Mouse (Mus musculus) kidney, adult 2 months (tissue): ENCODE measurements around the gene Adcy7. TPM values are rescaled to one million over a fixed set of nuclear protein-coding genes. Genes with fewer than 3 reads are reported as not detected.

Experiments
- DNase-seq: peaks from one replicate; pipeline ENCODE4 v3.0.0; 2021
- H3K27ac ChIP-seq: fragments of 200-500 bp; 2 replicates; pipeline ENCODE4 v1.5.1; 2012; ENCODE audit warnings: low read depth, low read length, control low read depth, inconsistent platforms; ENCODE audit not compliant: insufficient read depth
- H3K27me3 ChIP-seq: fragments of 200-500 bp; replicated peaks from 2 replicates; pipeline ENCODE4 v1.6.1; 2012; ENCODE audit warnings: mild to moderate bottlenecking, moderate library complexity, low read length, inconsistent platforms; ENCODE audit not compliant: control insufficient read depth, insufficient read depth
- H3K36me3 ChIP-seq: fragments of 200-500 bp; 2 replicates; pipeline ENCODE4 v1.6.1; 2012; ENCODE audit warnings: mild to moderate bottlenecking, moderate library complexity, low read length, inconsistent platforms; ENCODE audit not compliant: control insufficient read depth, insufficient read depth
- H3K4me1 ChIP-seq: fragments of 200-500 bp; 2 replicates; pipeline ENCODE4 v1.6.1; 2011; ENCODE audit warnings: low read length; ENCODE audit not compliant: control insufficient read depth, insufficient read depth
- H3K4me3 ChIP-seq: fragments of 200-500 bp; 2 replicates; pipeline ENCODE4 v1.5.1; 2011; ENCODE audit warnings: mild to moderate bottlenecking, low read depth, low read length, control low read depth; ENCODE audit not compliant: insufficient read depth
- CTCF ChIP-seq: fragments of 200-500 bp; conservative IDR thresholded peaks from 2 replicates; pipeline ENCODE4 v1.5.1; 2011; ENCODE audit warnings: low read depth, mild to moderate bottlenecking, control low read depth, low read length, moderate library complexity, mixed read lengths; ENCODE audit not compliant: insufficient read depth, insufficient read length
- POLR2A ChIP-seq: fragments of 200-500 bp; IDR thresholded peaks from one replicate; pipeline ENCODE4 v1.6.1; 2011; ENCODE audit warnings: low read depth, low read length, control low read depth
- WGBS: fragments of 180-500 bp; shearing (Covaris S2); methylation state at CpG from one replicate; pipeline ENCODE4 v1.1.7; 2018; 5-methylcytosine and 5-hydroxymethylcytosine counted together
- polyA plus RNA-seq: library from polyadenylated mRNA; depleted of rRNA; stranded (reverse); fragments of >200 nt; gene quantifications from 2 replicates; pipeline ENCODE4 v1.2.3, GENCODE M21; 2012

Adcy7 gene
- polyA plus RNA-seq, 1 experiment: 4.8 TPM

DNA sequence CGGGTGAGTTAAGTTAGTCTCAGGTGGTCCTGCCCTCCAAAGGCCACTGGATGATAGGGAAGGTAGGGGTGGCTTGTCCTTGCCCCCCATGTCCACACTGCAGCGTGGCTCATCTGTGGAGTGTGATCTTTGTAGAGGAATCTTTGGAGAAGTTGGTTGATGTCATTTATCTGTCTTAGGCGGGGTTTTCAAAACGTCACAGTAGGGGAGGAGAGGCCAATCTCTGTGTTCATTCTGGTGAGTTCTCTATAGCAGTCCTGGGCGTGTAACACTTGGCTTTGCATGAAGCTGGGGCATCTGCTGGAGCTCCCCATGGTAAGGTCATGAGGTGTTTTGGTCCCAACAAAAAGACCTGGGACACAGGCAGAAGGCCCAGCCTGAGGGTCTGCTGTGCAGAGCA, 1.9 kb downstream of the Adcy7 start:
- H3K4me1 ChIP-seq: no peaks in the 10 kb centered on the region
- no peaks in the 10 kb centered on the region for H3K27me3 ChIP-seq
- no peak for TF ChIP-seq POLR2A
- no peak for TF ChIP-seq CTCF
- 94% methylated on average over 5 of the region's 5 CpGs for WGBS
- no peak overlapping the region for H3K4me3 ChIP-seq
- no peak overlapping the region for H3K27ac ChIP-seq
- no peak for DNase-seq
- H3K36me3 ChIP-seq: no peaks in the 10 kb centered on the region

DNA sequence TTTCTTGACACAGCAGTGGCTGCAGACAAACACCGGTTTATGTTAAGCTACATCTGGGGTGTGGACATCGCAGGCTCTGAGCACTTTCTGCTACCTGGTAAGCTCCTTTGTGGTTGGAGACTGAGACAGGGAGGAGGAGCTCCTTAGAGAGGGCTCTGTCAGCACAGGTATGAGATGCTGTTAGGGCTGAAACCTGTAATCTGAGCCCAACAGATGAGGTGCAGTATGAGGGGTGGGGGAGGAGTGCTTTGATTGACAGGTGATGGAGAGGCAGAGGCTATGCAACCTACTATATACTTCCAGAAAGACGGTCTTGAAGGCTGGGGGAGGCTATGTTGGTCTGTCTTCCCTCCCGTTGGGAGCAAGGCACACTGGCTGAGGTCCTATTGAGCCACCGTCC, 7.0 kb downstream of the Adcy7 start:
- Histone ChIP-seq H3K27ac (no peak overlapping the region), H3K27me3 (no peaks in the 10 kb centered on the region), H3K36me3 (no peaks in the 10 kb centered on the region), H3K4me1 (no peaks in the 10 kb centered on the region), H3K4me3 (no peak overlapping the region)
- DNase-seq: no peak
- WGBS: 54% methylated on average over 5 of the region's 5 CpGs
- TF ChIP-seq POLR2A (no peak), CTCF (no peak)

DNA sequence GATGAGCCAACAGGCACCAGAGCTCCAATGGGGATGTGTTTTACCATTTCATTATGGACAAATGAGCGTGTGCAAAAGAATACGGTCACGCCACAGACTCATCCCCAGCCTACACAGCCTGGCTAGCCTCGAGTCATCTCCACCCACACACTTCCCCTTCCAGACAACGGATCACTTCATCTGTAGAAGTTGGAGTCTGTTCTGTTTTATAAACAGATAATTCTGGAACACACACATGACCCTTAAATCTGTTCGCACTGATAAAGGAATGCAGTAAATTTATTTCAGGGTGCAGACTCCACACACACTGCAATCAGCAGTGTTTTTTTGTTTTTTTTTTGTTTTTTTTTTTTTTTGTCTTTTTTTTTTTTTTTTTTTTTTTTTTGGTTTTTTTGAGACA, 7.5 kb downstream of the Adcy7 start:
- Histone ChIP-seq H3K4me1 (no peaks in the 10 kb centered on the region), H3K4me3 (no peak overlapping the region), H3K36me3 (no peaks in the 10 kb centered on the region), H3K27me3 (no peaks in the 10 kb centered on the region), H3K27ac (no peak overlapping the region)
- no peak for DNase-seq
- TF ChIP-seq CTCF (no peak), POLR2A (no peak)
- WGBS: 64% methylated on average over 6 of the region's 6 CpGs

DNA sequence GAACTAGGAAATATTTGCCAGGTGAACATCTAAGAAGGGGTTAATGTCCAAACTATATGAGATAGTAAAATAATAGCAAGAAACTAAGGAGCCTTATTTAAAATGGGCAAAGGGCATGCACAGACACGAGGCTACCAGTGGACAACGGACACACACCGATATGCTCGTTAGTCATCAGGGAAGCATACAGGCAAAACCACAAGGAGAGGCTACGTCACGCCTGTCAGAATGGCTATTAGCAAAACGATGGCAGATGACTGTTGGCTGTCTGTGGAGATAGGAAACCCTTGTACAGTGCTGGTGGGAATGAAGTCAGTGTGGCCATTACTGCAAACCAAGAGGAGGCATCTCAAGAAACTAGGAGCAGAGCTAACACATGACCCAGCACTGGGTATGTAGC, 8.7 kb downstream of the Adcy7 start:
- no peak for TF ChIP-seq CTCF
- TF ChIP-seq POLR2A: no peak
- DNase-seq: no peak
- H3K36me3 ChIP-seq: no peaks in the 10 kb centered on the region
- no peaks in the 10 kb centered on the region for H3K4me1 ChIP-seq
- no peaks in the 10 kb centered on the region for H3K27me3 ChIP-seq
- no peak overlapping the region for H3K4me3 ChIP-seq
- WGBS: 71% methylated on average over 7 of the region's 7 CpGs
- H3K27ac ChIP-seq: no peak overlapping the region

DNA sequence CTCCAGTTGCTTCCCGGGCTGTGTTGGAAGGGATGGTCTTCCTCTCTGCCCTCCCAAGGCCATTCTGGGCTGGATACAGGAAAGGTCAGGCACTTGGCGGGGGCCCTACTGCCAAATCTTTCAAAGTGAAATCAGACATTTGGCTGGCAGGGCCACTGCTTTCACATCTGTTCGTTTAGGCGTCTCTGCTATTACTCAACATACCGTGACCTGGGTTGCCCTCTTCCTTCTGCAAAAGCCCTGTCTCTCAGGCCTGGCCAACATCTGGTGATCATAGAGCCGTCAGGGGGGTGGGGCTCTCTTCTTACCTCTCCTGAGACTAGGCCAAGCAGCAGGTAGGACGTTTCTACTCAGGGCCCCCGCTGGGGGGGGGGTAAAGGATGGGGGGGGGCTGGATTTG, 10.5 kb downstream of the Adcy7 start:
- Histone ChIP-seq H3K27me3 (no peaks in the 10 kb centered on the region), H3K36me3 (no peaks in the 10 kb centered on the region), H3K4me3 (no peak overlapping the region), H3K4me1 (no peaks in the 10 kb centered on the region), H3K27ac (no peak overlapping the region)
- WGBS: 41% methylated on average over 8 of the region's 8 CpGs
- TF ChIP-seq POLR2A: no peak
- TF ChIP-seq CTCF: no peak
- DNase-seq: peak; percentile 58

DNA sequence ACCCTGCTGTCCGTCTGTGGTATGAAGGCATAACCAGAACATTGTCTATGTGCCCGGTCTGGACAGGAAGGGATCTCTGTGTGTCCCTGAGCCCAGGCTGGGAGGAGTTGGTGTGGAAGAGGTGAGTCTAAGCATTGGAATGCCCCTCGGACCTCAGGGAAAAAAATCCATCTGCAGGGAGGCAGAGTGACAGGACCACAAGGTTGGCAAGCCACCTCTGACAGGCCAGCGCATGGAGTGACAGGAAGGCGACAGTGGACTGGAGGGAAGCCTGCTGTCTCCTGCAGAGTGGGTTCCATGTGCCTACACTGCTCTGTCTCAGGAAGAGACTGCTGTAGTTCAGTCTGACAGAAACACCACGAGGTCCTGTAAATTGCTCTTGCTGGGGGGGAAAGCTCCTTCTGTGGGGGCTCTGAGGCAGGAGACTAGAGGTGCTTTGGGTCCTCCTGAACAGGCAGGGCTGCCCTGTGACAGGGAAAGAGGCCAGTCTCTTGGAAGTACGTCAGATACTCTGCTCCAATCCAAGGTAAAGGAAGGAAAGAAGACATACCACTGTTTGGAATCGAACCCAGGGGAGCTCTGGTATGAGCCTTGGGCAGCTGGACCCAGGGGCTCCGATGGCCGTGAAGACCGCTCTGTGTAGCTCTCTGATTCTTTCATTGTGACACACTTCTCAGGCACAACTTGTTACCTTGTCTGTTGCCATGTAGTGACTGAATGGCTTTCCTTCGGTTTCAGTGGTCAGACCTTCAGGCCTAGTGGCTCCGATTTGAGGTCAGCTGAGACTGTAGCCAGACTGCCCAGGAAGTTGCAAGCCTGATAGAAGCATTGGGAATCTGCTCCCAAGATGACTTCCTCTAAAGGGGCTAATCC, 11.3 kb downstream of the Adcy7 start:
- Histone ChIP-seq H3K4me3 (no peak overlapping the region), H3K27me3 (no peaks in the 10 kb centered on the region), H3K36me3 (no peaks in the 10 kb centered on the region), H3K27ac (no peak overlapping the region), H3K4me1 (no peaks in the 10 kb centered on the region)
- 82% methylated on average over 13 of the region's 13 CpGs for WGBS
- DNase-seq: no peak
- TF ChIP-seq CTCF: no peak
- no peak for TF ChIP-seq POLR2A

DNA sequence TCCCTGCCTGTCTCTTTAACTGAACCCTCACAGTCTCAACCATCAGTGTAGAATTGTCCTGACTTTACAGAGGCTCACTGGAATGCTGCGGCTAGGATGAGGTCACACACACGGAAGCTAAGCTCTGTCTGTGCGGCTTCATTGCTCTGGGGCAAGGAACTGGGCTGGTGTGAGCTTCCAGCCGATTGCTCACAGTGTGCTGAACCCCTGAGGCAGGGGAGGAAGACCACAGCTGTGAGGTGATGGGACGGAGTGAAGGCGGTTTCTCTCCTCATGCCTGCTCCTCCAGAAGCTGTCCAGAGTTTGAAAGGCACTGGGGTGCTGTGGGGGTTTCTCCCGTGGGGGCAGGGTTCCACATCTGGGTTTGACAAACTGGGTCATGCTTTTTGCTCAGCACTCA, 12.5 kb downstream of the Adcy7 start:
- Histone ChIP-seq H3K36me3 (no peaks in the 10 kb centered on the region), H3K4me1 (no peaks in the 10 kb centered on the region), H3K27me3 (no peaks in the 10 kb centered on the region), H3K4me3 (no peak overlapping the region), H3K27ac (no peak overlapping the region)
- TF ChIP-seq POLR2A: no peak
- TF ChIP-seq CTCF: no peak
- DNase-seq: no peak
- 49% methylated on average over 7 of the region's 7 CpGs for WGBS
